Mouse (Mus musculus): ENCODE measurements around the gene Klhdc4.

GRCm38 (mm10) chr8:121856071-121856746 lies 26.8 kb upstream of the Klhdc4 start:
- TF ChIP-seq POLR2A (IDR thresholded peaks at IDR 0.05; ENCODE audit: control insufficient read depth, extremely low read depth, insufficient read depth, low read length, poor library complexity) (no peak), CTCF (IDR thresholded peaks at IDR 0.05; ENCODE audit: borderline replicate concordance, control insufficient read depth, extremely low read depth, insufficient read depth, low read length, poor library complexity) (no peak)

Data from thymus, adult 2 months (tissue).